Mouse (Mus musculus): ENCODE measurements around the gene Rpf1.

- TF ChIP-seq CTCF (IDR thresholded peaks at IDR 0.05; ENCODE audit: low read depth, low read length) (no peak), POLR2A (IDR thresholded peaks at IDR 0.05; ENCODE audit: insufficient read depth, low read length) (no peak), EP300 (IDR thresholded peaks at IDR 0.05; ENCODE audit: insufficient read depth, low read depth, low read length) (no peak)
These were observed 46.8 kb downstream of the Rpf1 start for GRCm38 (mm10) chr3:146474428-146474827.

All from ES-Bruce4 (cell line).